Mouse (Mus musculus): Measurements from ENCODE around the gene Egf.

GRCm38 (mm10) chr3:129656540-129656939 is 98.6 kb downstream of the Egf start:
- TF ChIP-seq CTCF (IDR thresholded peaks at IDR 0.05; ENCODE audit: borderline replicate concordance, control insufficient read depth, extremely low read depth, insufficient read depth, low read length, poor library complexity) (no peak), POLR2A (IDR thresholded peaks at IDR 0.05; ENCODE audit: control insufficient read depth, extremely low read depth, insufficient read depth, low read length, poor library complexity) (no peak)
